Mouse (Mus musculus): ENCODE data around the gene Rnf38. TPM values are rescaled to one million over a fixed set of nuclear protein-coding genes. Genes with fewer than 3 reads are reported as not detected.

The Rnf38 gene
- total RNA-seq, 2 experiments from 2014 or later, result 35.7 to 38.0 TPM

DNA sequence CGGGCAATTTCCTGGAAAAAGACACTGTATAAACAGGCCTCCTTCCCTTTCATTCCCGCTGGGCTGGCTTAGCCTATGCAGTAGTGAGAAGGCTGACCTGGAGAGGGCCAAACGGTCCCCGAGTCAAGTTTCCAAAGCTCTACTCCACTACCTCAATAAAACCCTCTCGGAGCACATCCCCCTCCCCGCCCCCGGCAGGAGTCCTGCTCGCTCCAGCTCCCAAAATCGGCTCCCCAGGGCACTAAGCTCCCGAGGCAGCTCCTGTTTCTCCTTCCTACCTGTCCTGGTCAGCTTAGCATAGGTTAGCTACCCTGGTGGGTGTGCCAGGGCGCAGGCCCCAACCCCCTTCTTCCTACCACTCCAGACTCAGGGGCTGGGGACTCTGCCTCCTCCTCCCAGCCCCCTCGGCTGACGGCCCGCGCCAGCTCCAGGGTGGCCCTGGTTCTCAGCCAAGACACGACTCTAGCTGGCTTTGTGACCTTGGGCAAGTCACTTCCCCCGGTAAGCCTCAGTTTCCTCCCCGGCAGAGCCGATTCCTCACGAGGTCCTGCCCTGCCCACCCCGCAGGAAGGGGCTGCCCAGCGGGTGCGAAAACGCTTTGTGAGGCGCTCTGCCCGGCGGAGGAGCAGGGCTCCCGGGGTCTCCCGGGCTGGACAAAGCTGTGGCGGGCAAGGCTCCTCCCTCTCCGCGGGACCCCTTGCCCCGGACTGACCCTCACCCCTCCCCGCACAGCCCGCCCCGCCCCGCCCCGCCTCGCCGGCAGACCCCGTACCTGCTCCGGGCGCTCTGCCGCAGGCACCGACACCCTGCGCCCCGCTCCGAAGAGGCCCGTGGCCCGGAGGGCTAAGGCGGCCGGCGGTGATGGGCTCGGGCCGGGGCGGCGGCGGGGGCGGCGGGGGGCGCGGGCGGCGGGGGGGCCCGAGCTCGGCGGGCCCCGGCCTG lies 547 bp downstream of the Rnf38 start:
- DNase-seq, result peak; percentile 41 to 52
- intact Hi-C loops (cut with DNase I), result no loop called here

DNA sequence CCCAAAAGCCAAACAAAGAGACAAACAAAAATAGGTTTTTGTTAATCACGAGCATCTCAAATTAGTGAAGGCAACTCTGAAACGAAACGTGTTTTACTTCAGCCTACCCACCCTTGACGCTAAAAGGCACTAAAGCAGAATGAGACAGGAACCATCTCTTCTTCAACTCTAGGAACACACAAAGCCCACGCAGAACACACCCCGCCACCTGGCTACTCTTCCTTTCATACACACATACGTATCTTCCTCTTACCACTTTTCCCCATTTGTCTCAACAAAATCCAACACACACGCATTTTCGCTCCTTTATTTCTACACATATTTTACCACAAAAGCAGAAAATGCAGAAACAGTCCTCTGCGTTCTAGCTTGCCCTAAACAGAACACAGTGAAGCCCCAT lies 8.5 kb downstream of the Rnf38 start:
- intact Hi-C loops (cut with DNase I), result no loop called here
- no peak for DNase-seq

DNA sequence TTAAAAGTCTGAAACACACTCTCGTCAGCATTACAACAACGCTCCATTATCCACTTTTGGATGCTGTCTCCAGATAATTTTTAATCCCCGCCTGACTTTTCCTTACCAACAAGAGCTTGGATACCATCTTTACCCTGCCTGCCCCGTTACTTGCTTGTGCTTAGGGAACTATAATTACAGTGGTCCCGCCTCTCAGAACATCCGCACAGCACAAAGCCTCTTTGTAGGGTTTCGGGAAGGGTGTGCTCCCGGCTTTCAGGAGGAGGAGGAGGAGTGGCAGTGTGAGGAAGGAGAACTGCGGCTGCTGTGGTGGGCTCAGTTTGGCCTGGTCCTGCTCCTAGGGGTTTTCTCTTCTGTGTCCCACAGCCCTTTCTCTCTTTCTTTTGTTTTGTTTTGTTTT lies 9.4 kb downstream of the Rnf38 start:
- no peak for DNase-seq
- intact Hi-C loops (cut with DNase I), result no loop called here

DNA sequence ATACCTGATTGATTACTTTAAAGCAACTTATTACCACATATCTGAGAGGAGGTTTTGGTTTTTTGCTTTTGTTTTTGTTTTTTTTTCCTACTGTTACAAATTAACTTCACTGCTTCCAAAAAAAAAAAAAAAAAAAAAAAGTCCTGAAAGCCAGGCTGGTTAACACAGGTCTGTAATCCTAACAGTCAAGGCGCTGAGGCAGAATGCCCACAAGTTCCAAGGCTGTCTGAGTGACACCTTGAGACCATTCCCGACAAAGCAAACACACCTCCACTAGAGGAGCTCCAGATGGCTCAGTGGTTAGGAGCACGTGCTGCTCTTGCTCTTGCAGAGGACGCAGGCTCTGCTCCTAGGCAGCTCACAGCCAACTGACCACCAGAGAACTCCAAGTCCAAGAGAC lies 10.1 kb downstream of the Rnf38 start:
- no peak for DNase-seq
- intact Hi-C loops (cut with DNase I), result no loop called here

DNA sequence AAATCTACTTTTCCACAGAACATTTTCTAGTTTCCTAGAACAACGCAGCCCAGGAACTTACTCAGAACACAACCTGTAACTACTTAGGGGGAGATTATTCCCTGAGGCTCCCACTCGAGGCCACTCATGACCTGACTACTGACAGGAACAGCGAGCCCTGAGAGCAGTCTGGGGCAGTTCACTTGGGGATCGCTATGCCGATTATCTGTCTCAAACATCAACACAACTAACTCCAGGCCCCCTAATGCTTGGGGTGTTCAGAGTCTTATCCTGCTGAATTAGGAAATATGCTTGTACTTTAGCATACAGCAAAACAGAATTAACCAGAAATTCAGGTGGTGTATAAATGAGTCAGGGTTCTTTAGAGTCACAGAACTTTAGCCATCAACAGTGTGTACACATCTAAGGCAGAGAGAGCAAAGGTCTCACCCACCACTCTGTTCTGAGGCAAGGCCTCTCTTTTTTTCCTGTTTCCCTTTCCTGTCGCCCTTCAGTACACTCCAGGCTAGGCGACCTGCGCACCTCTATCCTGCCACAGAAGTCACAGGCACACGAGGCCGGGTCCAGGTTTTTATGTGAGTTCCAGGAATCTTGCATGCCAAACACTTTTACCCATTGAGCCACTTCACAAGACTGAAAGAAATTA lies 16.7 kb downstream of the Rnf38 start:
- DNase-seq, result no peak
- intact Hi-C loops (cut with DNase I), result no loop called here

DNA sequence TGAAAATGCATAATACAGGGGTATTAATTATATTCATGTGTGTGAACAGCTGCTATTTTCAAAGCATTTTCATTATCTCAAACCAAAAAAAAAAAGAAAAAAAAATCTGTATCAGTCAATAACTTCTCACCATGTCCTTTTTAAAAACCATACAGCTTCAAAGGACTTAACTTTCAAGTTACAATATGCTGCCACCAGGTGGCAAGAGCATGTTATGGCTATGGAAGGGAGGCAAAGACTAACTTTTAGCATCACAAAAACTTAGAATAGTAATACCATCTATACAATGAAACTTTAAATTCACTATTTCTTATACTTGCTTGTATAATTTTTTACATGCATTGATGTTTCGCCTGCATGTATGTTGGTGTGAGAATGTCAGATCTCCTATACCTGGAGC lies 33.6 kb downstream of the Rnf38 start:
- intact Hi-C loops (cut with DNase I), result loop anchor here (2.0 kb wide), 1 partner anchor 27 kb away; no protein-coding TSS in a partner anchor

DNA sequence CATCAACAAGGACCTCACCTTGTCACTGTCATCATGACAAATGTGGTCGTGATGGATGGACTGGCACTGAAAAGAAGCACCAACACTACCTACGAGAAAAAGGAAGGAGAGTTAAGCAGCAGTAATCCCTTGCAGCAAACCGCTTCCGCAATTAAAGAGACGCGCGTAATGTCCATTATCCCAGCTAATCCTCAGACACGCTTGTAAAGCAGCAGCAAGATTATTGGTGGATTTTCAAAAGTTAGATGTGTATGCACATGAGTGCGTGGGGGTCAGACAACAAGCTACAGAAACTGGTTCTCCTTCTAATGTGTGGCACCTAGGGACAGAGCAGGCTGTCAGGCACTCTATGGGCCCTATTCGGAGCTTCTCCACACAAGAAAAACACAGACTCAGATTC lies 46.2 kb downstream of the Rnf38 start:
- intact Hi-C loops (cut with DNase I), result no loop called here
- DNase-seq, result no peak

More for the DNA sequence above, 33.6 kb downstream of the Rnf38 start:
- DNase-seq, result peak; percentile 11 to 49

DNA sequence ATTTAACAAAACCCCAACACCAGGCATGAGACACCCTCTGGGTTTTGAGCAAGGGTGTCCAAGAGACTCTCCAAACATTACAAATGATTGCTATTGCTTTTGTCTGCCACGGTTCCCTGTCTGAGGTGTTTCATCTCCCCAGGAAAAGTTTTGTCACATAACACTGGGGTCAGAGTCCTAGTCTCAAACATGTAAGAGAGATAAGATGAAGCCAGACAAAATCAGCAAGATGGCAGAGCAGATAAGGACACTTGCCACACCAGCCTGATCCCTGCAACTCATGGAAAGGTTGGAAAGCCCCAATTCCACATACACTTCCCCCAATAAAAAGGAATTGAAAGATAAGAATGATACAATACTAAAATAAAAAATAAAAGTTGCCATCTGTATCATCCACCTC lies 49.7 kb downstream of the Rnf38 start:
- DNase-seq, result no peak
- intact Hi-C loops (cut with DNase I), result no loop called here

DNA sequence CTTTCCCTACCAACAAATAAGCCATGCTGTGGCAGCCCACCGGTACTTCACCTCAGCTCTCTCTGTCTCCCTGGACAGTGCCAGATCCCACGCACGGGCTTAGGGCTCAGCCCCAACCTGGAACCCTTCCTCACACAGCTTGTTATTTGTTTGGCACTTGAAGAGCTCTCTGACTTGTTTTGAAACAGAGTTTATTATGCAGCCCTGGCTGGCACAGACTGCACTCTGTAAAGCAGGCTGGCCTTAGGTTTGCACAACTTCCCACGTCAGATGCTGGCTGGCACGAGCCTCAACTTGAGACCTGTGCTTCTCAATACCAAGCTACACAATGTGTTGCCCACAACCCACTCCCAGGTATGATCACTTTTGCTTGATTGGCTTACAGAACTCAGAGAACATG lies 53.8 kb downstream of the Rnf38 start:
- intact Hi-C loops (cut with DNase I), result no loop called here

DNA sequence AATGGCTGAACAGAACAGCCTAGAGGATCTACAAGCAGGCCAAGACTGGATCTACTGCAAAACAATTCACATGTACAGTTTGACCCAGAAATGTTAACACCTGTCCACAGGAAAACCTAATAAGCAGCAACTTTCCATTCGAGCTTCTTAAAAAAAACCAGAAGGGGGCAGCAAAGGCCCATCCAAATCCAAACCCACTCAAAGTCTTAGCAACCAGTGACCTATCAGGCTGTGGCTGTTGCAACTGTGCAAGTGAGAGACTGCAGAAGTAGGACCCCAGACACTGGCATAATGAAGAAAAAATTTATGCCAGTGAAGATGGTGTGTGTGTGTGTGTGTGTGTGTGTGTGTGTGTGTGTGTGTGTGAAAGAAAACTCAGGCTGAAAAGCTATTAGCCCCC lies 60.4 kb downstream of the Rnf38 start:
- intact Hi-C loops (cut with DNase I), result loop anchor here (1.0 to 2.0 kb wide), 2 partner anchors 28 to 119 kb away; no protein-coding TSS in a partner anchor
- DNase-seq, result peak; percentile 45 to 55

More for the DNA sequence above, 53.8 kb downstream of the Rnf38 start:
- DNase-seq, result peak in 1 of 2 experiments; percentile 8

DNA sequence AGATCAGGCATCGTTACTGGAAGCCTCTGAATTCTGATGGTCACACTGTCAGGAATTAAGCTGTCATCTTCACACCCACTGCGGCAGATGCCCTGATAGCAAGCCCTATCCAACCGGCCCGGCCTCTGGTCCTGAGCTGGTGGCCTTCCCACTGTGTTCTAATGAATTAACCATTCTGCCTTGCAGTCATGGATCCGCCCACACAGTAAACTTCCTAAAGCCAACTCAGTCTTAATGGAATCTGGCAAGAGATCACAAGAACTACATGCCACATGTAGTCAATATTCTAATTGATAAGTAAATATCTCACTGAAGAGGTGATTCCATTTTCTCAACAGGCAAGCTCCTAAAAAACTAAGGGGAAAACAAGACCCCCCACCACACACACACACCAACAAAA lies 60.9 kb downstream of the Rnf38 start:
- no peak for DNase-seq
- intact Hi-C loops (cut with DNase I), result loop anchor here (1.0 to 2.0 kb wide), 2 partner anchors 28 to 120 kb away; no protein-coding TSS in a partner anchor

DNA sequence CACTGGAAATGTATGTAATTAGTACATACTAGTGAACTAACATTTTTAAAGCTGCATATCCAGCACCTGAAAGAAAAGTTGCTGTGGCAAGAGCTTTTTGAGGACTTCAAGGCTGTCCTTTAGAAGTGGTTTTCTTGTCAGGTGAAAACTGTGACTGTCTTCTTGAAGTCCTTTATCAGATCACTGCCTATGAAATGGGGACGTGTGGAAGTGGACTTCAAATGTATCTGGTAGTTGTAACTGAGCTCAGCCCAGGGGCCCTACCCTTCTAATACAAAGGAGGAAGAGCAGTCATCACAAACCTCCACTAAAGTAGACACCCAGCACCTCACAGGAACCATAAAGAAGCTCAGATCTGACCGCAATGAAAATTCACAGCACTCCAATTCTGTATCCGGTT lies 63.7 kb downstream of the Rnf38 start:
- intact Hi-C loops (cut with DNase I), result no loop called here
- no peak for DNase-seq

DNA sequence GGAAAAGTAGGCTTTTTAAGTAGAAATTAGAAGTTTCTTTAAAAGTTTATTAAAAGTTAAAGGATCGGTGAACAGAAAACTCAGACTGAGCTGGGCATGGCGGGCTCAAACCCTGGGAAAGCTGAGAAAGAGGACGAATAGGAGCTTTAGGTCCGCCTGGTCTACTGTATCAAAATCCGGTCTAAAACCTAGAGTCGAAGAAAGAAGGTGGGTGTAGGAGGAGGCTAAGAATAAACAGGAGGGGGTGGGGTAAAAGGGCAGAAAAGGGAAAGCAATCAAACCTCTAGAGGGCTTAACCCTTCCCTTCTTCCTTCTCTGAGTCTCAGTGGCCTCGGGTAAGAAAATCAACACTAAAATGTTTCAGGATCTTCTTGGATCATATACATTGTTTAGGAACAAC lies 64.8 kb downstream of the Rnf38 start:
- intact Hi-C loops (cut with DNase I), result no loop called here
- DNase-seq, result no peak

DNA sequence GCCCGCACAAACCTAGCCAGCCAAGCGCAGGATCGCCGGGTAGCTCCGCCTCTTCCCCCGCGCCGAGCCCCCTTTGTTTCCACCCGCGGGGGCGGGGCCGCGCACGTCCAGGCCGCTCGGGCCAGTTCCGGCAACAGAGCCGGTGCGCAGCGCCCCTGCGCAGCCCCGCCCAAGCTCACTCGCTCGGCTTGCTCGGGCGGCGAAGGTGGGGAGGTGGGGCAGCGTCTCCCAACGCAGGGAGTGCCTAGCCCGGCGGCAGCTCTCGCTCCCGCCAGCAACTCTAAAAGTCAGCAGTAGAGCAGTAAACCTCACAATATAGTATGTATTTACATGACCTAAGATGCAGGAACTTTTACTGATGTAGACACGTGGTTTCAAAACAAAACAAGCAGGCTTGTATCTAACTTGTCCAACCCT lies 65.3 kb downstream of the Rnf38 start:
- intact Hi-C loops (cut with DNase I), result no loop called here
- DNase-seq, result peak; percentile 96 to 98

DNA sequence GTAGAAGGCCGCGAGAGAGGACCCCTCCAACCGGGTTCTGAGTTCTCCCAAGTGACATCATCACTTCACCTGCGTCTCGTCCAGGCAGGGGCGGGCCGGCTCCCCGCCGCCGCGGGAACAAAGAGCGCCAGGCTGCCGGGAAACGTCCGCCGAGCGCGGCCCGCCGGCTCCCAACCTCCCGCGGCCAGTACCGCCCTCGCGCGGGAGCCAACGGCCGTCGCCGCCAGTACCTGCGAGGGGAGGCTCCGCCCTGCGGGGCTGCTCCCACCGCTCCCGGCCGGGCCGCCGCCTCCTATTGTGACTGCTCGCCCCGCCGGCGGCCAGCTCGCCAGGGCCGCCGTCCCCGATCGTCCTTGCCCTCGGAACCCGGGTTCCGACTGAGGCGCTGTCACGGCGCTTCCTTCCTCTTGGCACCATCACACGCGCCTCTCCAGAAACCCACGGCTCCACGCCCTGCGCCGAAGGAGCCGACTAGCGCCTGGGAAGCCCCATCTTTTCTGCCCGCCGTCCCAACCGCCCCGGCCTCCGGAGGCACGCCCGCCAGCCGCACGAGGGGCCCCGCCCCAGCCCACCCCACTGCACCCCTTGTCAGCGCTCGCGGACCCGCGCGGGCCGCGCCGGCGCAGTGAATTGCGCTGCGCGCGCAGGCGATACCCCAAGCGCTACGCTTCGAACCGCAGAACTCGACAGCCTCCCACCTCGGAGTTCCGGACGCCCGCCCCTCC lies 66.0 kb downstream of the Rnf38 start:
- intact Hi-C loops (cut with DNase I), result loop anchor here (2.0 kb wide), 1 partner anchor 67 kb away; no protein-coding TSS in a partner anchor
- peak; percentile 85 to 90 for DNase-seq

DNA sequence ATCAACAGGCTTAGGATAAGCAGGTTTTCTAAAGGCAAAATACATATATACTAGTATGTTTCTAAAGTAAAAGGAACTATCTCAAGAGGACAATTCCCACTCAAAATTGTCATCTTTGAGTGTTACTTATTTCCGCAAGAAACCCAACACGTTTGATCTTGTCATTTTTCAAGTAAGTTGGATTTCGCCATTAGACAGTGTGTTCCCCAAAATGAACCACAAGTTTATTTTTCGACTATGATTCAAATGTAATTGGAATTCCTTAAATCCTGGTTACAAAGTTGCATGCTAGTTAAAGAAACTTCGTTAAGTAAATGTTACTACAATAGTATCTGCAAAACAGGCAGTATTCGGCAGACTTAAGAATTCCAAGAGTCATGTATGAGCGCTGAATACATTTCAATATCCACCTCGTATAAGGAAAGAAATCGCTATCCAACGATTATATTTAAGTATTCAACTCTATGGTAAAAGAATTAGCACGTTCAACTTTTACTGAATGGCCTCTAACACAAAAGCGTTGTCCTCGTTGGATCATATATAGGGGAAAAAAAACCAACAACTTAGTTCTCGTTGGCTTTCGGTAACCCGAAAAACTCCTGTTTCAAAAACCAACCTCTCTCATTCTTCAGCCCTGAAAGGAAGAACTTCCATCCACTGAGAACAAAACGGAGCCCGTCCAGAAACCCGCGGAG lies 66.7 kb downstream of the Rnf38 start:
- intact Hi-C loops (cut with DNase I), result loop anchor here (2.0 kb wide), 1 partner anchor 68 kb away; no protein-coding TSS in a partner anchor
- no peak for DNase-seq

DNA sequence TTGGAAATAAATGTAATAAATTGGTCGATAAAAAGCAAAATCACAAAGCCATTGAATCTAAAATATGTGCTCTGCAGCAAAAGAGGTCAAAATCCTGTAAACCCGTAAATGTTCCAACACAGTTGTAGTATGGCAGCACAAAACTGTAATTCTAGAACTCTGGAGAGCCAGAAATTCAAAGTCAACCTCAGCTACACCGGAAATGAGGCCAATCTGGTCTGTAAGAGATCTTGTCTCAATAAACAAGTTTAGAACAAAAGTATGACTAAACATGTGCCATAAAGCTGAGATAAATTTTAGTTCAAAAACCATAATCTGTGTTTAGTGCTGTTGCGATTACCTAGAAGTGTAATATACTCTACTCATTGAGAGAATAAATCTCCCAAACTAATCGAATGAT lies 69.0 kb downstream of the Rnf38 start:
- no peak for DNase-seq
- intact Hi-C loops (cut with DNase I), result no loop called here

DNA sequence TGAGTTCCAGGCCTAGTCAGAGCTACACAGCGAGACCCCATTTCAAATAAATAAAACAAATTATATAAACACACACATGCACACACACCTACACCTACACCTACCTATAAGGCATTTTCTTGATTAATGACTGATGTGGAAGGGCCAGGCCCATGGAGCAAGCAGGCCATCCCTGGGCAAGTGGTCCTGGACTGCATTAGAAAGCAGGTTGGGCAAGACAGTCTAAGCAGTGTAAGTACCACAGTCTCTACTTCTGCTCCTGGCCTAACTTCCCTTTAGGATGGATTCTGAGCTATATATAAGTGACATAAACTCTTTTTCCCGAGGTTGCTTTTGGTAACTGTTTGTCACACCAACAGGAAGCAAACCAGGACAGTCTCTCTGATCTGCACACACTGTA lies 70.6 kb downstream of the Rnf38 start:
- DNase-seq, result no peak
- intact Hi-C loops (cut with DNase I), result no loop called here

DNA sequence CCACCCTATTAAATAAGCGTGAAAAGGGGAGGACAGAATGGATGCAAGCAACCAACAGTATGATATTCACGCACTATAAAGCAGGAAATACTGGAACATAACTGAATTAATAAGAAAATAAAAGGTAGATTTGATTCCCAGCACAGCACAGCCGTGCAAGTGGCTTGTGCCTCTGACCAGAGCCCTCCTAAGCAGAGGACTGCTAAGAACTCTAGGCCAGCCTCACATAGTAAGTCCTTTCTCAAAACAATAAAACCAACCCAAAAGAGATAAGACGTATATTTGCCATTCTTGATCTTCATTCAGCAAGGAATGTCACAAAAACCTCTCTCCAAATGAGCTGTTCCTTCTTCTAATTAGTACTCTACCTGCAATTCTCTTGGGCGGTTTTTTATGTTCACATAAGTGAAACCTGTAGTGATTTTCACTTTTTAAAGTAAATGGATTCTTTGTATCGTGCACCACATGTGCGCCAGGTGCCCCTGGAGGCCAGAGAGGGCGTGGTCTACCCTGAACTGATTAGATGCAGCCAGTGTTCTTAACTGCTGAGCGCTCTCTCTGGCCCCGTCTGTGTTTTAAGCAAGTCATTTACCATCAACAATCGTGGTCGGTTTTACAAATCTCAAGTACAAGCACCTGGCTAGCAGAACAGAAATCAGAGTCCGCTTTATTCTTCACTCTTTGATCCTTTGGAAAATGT lies 72.4 kb downstream of the Rnf38 start:
- no peak for DNase-seq
- intact Hi-C loops (cut with DNase I), result no loop called here

DNA sequence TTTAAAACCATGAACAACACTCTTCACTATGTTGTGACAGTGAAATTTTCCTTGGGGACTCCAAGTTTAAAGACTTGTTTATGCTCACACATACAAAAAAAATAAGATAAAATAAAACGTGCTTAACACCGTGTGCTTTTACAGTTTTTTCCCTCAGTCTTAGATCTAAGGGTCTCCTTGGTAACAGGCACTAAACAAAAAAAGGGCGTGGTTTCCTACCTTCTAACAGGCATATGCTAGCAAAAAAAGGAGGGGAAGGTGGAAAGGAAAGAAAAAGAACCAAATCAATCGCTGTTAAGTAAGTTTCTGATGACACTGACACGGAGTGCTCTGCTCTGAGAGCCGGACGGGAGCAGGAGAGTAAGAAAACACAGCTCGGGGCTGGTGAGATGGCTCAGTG lies 73.8 kb downstream of the Rnf38 start:
- no peak for DNase-seq
- intact Hi-C loops (cut with DNase I), result no loop called here
